Mouse (Mus musculus): Measurements from ENCODE around the gene Elp6.
A peak's percentile ranks its signal among the peaks of the same experiment; 100 is the strongest.

GRCm38 (mm10) chr9:110275882-110276281 lies 29.1 kb upstream of the Elp6 start:
- TF ChIP-seq CTCF (IDR thresholded peaks at IDR 0.05; ENCODE audit: low read depth) (peak; percentile 12; the same call in 1 of the 2 replicates), EP300 (optimal IDR thresholded peaks at IDR 0.05) (no peak)

Measured in stomach, postnatal 0 days (tissue).